Mouse (Mus musculus): Measurements from ENCODE around the gene Synj1. TPM values are rescaled to one million over a fixed set of nuclear protein-coding genes. Genes with fewer than 3 reads are reported as not detected.
A peak's percentile ranks its signal among the peaks of the same experiment; 100 is the strongest.

Synj1 gene
- total RNA-seq (2021), result 45.3 and 49.3 TPM in 2 replicates
- long read RNA-seq, partial matches to known transcripts, result 1 of 2 reads
- long read RNA-seq, other reads (novel, unspliced or antisense), result 1 of 2 reads

DNA sequence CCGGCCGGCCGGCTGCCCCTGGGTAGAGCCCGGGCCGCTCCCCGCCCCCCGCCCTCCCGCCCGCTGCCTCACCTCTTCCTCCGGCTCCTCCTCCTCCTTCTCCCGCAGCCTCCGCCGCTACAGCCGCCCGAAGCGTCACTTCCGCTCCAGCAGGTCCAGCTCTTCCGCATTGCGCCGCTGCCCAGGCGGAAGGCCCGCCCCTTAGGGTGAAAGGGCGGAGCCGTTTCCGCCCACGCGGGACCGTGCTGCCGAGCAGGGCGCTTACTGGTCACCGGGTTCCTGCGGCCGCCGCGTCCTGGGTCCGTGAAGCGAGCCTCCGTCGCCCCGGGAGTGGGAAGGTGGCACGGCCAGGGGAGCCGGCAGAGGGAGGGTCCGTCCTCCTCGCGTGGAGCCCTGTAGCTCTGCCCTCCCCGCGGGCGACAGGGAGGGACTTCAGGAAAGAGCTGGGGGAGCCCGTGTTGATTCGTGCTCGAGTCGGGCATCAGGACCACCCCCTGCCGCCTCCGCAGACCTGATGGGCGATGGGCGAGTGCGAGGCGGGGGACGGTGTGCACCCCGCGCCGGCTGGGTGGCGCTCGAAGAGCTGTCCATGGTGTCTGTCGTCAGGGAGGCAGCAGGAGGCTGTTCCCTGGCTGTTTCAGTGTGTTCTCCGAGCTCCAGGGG, at the start of gene Synj1:
Synj1 (minus strand) TSS at position 288 of the 663 bp plus-strand sequence.
- peak; percentile 92 for DNase-seq

- DNase-seq, result no peak
Measured at GRCm38 (mm10) chr16:91057741-91058140, 46.6 kb upstream of the Synj1 start.

- DNase-seq, result no peak
Measured at GRCm38 (mm10) chr16:91057261-91057660, 46.2 kb upstream of the Synj1 start.

GRCm38 (mm10) chr16:91056043-91056821, 45.1 kb upstream of the Synj1 start:
- no peak for DNase-seq

- no peak for DNase-seq
Measured at GRCm38 (mm10) chr16:91055150-91055549, 44.0 kb upstream of the Synj1 start.

DNA sequence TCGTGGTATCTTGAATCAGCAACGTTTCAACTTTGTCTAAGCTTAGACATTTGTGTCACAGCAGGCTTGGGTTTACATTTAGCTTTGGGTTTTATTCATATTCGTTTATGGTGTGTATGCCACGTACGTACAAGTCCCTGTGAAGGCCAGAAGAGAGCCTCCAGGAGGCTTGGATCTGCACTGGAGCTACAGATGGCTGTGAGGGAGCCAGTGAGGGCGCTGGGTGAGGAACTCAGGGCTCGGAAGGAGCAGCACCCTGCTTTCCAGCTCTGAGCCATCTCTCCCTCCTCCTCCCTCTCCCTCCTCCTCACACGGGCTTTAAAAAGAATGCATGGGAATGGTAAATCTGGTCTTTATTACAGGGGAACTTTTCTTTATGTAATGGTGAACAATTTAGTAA, 42.5 kb upstream of the Synj1 start:
- DNase-seq, result no peak

DNA sequence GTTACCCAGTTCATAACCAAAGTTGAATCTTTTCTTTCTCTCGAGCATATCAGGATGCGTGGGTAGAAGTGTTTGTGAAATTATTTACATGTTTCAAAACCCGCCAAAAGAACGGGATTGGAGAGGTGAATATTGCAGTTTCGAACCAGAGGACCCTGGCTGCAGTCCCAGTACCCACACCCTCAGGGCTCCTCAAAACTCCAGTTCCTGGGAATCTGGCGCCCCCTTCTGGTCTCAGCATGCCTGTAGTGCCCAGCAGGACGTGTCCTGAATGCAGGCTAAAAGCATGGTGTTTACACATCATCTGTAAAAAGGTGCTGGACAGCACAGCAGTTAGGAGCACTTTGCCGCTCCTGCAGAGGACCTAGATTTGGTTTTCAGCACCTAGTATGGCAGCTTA, 34.4 kb upstream of the Synj1 start:
- DNase-seq, result peak; percentile 33

GRCm38 (mm10) chr16:91044270-91045182, 33.4 kb upstream of the Synj1 start, which contains the start of gene Paxbp1:
TSS of gene Paxbp1 (minus strand) at chr16:91044543.
- DNase-seq, result peak; percentile 99

- peak; percentile 50 for DNase-seq
Measured at GRCm38 (mm10) chr16:91043461-91044248, 32.5 kb upstream of the Synj1 start.

GRCm38 (mm10) chr16:91042640-91043039, 31.5 kb upstream of the Synj1 start:
- DNase-seq, result no peak

DNA sequence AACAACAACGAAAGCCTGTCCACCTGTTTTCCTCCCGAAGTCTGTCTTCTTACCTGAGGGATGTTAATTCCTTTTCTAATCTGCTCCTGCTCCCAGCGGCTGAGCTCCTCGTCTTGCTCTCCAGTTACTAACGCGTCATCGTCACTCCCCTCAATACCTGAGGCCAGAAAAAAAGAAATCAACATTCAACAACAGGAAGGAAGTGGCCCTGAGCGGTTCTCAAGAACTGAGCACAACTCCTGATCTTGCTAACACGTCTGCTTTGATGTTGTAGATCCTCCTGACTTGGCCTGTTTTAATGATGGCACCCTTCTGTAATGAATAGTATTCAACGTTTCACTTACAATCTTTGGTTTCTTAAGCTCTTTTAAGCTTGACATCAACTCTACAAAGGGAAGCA, 24.8 kb upstream of the Synj1 start:
- DNase-seq, result no peak

GRCm38 (mm10) chr16:91030751-91031150, 19.6 kb upstream of the Synj1 start:
- no peak for DNase-seq

- DNase-seq, result no peak
Measured at GRCm38 (mm10) chr16:91029901-91030300, 18.8 kb upstream of the Synj1 start.

DNA sequence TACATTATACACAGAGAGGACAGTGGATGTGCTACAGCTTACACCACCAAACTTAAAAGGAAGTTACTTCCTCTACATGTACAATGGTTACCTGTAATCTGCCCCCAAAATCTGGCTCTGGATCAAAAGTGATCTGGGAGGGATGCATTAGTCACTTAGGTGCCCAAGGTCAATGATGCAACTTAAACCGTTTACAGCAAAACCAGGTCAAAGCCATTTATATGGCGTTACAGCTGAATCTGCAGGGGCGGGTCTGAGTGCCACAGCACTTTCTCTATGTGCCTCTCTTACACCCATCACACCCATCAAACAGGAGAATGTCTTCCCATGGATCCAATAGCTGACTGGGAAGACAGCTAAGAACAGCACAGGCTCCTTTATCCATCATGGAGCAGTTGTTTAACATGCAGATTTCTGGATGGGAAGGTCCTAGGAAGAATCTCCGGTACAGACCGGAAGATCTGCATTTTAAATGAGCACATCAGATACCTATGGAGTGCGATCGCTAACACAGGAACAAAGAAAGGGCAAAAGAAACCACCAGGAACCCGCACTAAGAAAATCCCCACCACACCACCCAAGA, 18.1 kb upstream of the Synj1 start:
- DNase-seq, result no peak

GRCm38 (mm10) chr16:91026290-91026689, 15.2 kb upstream of the Synj1 start:
- DNase-seq, result no peak

DNA sequence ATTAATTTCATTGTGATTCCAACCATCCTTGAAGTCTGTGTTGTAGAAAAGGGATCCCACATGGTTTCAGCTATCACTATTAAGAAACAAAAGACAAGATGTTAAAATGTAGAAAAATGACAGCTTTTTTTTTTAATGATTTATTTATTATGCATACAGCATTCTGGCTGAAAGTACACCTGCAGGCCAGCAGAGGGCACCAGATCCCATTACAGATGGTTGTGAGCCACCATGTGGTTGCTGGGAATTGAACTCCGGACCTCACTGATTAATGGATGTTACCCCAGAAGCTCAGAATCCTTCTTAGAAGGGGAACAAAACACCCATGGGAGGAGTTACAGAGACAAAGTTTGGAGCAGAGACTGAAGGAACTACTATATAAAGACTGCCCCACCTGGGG, 12.3 kb upstream of the Synj1 start:
- DNase-seq, result peak; percentile 24

GRCm38 (mm10) chr16:91020842-91021483, 9.9 kb upstream of the Synj1 start:
- DNase-seq, result no peak

- no peak for DNase-seq
Measured at GRCm38 (mm10) chr16:91019476-91019875, 8.4 kb upstream of the Synj1 start.

DNA sequence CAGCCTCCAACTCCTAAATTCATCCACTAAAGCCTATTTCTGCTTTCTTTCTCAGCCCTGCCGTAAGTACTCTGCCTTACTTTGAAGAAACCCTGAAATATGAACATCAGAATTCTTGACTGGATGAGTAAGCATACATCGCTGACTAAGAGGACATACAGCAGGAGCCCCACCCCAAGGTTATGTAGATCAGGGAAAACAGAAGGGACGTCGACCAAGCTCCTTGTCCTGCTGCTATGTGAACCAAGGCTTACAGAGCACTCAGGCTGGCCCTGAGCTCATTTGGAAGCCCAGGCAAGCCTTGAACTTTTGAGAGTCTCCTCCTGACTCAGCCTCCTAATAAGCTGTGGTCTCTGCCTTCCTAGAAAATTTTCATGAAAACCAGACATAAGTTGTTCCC, 4.7 kb upstream of the Synj1 start:
- peak; percentile 16 for DNase-seq

- no peak for DNase-seq
Measured at GRCm38 (mm10) chr16:91011847-91012246, 739 bp upstream of the Synj1 start.

DNA sequence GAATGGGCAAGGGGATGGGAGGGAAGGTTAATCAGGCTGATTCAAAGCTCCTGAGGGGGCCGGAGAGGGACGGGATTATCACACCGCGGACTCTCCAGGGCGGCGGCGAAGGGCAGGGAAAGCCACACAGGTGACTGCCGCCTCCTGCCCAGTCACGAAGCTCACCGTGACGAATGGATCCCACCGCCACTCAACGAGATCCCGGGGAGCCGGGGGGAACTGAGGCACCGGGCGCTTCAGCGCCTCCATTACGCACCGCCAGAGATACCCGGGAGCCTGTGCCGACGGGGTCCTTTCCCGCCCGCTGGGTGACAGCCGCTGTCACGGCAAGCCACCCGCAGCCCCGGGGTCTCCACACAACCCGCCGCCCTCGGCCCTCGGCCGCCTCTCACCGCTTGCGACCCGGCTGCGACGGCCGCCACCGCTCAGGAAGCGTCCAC, 507 bp downstream of the Synj1 start:
- DNase-seq, result no peak

Data from adrenal gland, postnatal 25 days (tissue).